Mouse (Mus musculus) heart, postnatal 0 days (tissue): ENCODE data around the gene Hmgcs1.

ENCODE experiments used
- CTCF ChIP-seq: IDR thresholded peaks from 2 replicates; pipeline ENCODE4 v1.5.1; 2016; ENCODE audit warnings: antibody characterized with exemption, control low read depth, low read depth
- EP300 ChIP-seq: IDR thresholded peaks from 2 replicates; pipeline ENCODE4 v1.6.1; 2016; ENCODE audit warnings: antibody characterized with exemption, low read depth

GRCm38 (mm10) chr13:119755141-119755547 is 65.0 kb downstream of the Hmgcs1 start:
- no peak for TF ChIP-seq CTCF
- no peak for TF ChIP-seq EP300
